Mouse (Mus musculus) intestine, embryonic 16.5 days (tissue): Measurements from ENCODE around the gene Emilin3. TPM values are rescaled to one million over a fixed set of nuclear protein-coding genes. Genes with fewer than 3 reads are reported as not detected.

Experiments used
- ATAC-seq: fragments of 200-750 bp; cut with Nextera tagmentation; 2 replicates; pipeline ENCODE4 v1.8.0; 2017; ENCODE audit warnings: moderate TSS enrichment, moderate library complexity
- H3K27ac ChIP-seq: fragments of 300-500 bp; sonication (generic); 2 replicates; pipeline ENCODE4 v1.5.1; 2014; ENCODE audit warnings: mild to moderate bottlenecking, low read length
- H3K27me3 ChIP-seq: fragments of 300-500 bp; sonication (generic); replicated peaks from 2 replicates; pipeline ENCODE4 v1.6.1; 2014; ENCODE audit warnings: low read length, control low read depth, mixed read lengths; ENCODE audit not compliant: control insufficient read depth, insufficient read depth
- H3K36me3 ChIP-seq: fragments of 300-500 bp; sonication (generic); 2 replicates; pipeline ENCODE4 v1.6.1; 2014; ENCODE audit warnings: low read length, control low read depth; ENCODE audit not compliant: control insufficient read depth, insufficient read depth
- H3K4me1 ChIP-seq: fragments of 300-500 bp; sonication (generic); 2 replicates; pipeline ENCODE4 v1.6.1; 2014; ENCODE audit warnings: low read length, control low read depth, mixed read lengths; ENCODE audit not compliant: control insufficient read depth, insufficient read depth
- H3K4me2 ChIP-seq: fragments of 300-500 bp; sonication (generic); 2 replicates; pipeline ENCODE4 v1.6.1; 2014; ENCODE audit warnings: low read depth, low read length, control low read depth
- H3K4me3 ChIP-seq: fragments of 300-500 bp; sonication (generic); 2 replicates; pipeline ENCODE4 v1.5.1; 2014; ENCODE audit warnings: mild to moderate bottlenecking, low read length
- H3K9ac ChIP-seq: fragments of 300-500 bp; sonication (generic); 2 replicates; pipeline ENCODE4 v1.6.1; 2014; ENCODE audit warnings: low read depth, low read length
- H3K9me3 ChIP-seq: fragments of 300-500 bp; sonication (generic); 2 replicates; pipeline ENCODE4 v1.6.1; 2016; ENCODE audit warnings: low read length, control low read depth; ENCODE audit not compliant: control insufficient read depth
- whole genome bisulfite sequencing: fragments of 180-500 bp; shearing (Covaris S2); extraction: QIAGEN DNeasy Blood & Tissue Kit; methylation state at CpG from one replicate; pipeline ENCODE4 v1.1.7; 2014; 5-methylcytosine and 5-hydroxymethylcytosine counted together
- polyA plus RNA-seq: library from polyadenylated mRNA; unstranded; fragments of >200 nt; fragmentation: Nextera tagmentation; extraction: Ambion mirVana; gene quantifications from 2 replicates; pipeline ENCODE4 v1.2.1, GENCODE M21; 2015

Emilin3 gene
- polyA plus RNA-seq, 1 experiment from 2014 or later, result 24.4 TPM

DNA sequence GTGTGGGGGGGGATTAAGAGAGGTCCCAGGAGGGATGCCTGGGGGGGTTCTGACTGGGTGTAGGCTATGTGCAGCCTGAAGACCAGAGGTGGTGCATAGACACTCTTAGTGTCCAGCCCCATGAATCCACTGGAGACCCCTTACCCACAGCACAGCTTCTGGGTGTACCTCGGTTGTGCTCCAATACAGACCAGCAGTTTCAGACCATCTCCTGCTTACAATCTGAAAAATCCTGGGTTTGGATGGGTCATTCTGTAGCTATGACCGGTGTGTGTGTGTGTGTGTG lies 6.7 kb upstream of the Emilin3 start:
- WGBS, result 79% methylated on average over 2 of the region's 2 CpGs
- ATAC-seq, result no peak
- Histone ChIP-seq H3K4me3 (no peak overlapping the region), H3K27ac (no peak overlapping the region), H3K9ac (no peak overlapping the region), H3K27me3 (no peaks in the 10 kb centered on the region), H3K9me3 (no peaks in the 10 kb centered on the region), H3K4me2 (no peak overlapping the region), H3K4me1 (peaks cover 3% of the 10 kb centered on the region; the same call in 1 of the 2 replicates), H3K36me3 (no peaks in the 10 kb centered on the region)

DNA sequence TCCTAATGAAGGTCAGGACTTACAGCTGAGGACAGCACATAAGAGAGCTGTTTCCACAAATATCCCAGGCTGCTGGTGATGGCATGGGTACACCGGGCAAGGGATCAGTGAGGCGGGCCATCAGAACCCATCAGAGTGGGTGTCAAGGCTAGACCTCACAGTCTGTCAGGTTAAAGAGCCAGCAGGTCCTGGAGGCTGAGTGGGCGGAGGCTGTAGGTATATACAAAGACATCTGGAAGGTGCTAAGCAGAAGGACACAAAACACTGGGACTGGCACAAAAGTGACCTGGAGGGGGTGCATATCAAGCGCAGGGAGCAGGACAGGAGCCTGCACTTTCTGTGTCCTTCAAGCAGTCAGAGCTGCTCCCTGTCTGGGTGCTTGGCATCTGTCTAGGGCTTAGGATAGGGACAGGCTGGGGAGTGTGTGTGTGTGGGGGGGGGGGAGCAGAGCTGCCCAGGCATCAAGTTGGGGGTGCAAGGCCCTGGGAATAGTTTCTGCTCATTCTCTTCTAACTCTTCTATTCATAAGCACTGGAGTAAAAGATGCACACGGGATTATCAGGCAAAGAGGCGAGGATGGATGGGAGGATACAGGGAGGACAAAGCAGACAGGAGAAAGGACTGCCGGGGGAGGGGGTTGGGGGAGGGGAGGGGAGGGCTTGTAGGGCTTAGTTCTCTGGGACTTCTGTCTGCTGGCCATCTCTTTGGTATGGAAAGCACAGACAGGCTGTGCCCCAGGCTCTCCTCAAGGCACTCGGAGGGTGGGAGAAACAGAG lies 6.2 kb upstream of the Emilin3 start:
- Histone ChIP-seq H3K27ac (no peak overlapping the region), H3K4me3 (no peak overlapping the region), H3K27me3 (no peaks in the 10 kb centered on the region), H3K9ac (no peak overlapping the region), H3K36me3 (no peaks in the 10 kb centered on the region), H3K4me2 (no peak overlapping the region), H3K9me3 (no peaks in the 10 kb centered on the region), H3K4me1 (peaks cover 3% of the 10 kb centered on the region; the same call in 1 of the 2 replicates)
- whole genome bisulfite sequencing, result 65% methylated on average over 8 of the region's 8 CpGs
- no peak for ATAC-seq

GRCm38 (mm10) chr2:160917313-160917712 lies 5.2 kb upstream of the Emilin3 start:
- Histone ChIP-seq H3K4me2 (no peak overlapping the region), H3K9ac (no peak overlapping the region)
- WGBS, result 97% methylated on average over 3 of the region's 3 CpGs

GRCm38 (mm10) chr2:160916714-160917113 lies 4.6 kb upstream of the Emilin3 start:
- WGBS, result 80% methylated on average over 8 of the region's 8 CpGs
- Histone ChIP-seq H3K4me2 (no peak overlapping the region), H3K4me3 (no peak overlapping the region), H3K9me3 (no peaks in the 10 kb centered on the region), H3K27me3 (peaks cover 15% of the 10 kb centered on the region), H3K9ac (no peak overlapping the region), H3K27ac (no peak overlapping the region), H3K36me3 (no peaks in the 10 kb centered on the region), H3K4me1 (peaks cover 11% of the 10 kb centered on the region; the same call in 1 of the 2 replicates)
- ATAC-seq, result no peak

More at GRCm38 (mm10) chr2:160917313-160917712, 5.2 kb upstream of the Emilin3 start:
- ATAC-seq, result no peak
- Histone ChIP-seq H3K4me3 (no peak overlapping the region), H3K27ac (no peak overlapping the region), H3K4me1 (peaks cover 5% of the 10 kb centered on the region; the same call in 1 of the 2 replicates), H3K27me3 (peaks cover 9% of the 10 kb centered on the region), H3K36me3 (no peaks in the 10 kb centered on the region), H3K9me3 (no peaks in the 10 kb centered on the region)

DNA sequence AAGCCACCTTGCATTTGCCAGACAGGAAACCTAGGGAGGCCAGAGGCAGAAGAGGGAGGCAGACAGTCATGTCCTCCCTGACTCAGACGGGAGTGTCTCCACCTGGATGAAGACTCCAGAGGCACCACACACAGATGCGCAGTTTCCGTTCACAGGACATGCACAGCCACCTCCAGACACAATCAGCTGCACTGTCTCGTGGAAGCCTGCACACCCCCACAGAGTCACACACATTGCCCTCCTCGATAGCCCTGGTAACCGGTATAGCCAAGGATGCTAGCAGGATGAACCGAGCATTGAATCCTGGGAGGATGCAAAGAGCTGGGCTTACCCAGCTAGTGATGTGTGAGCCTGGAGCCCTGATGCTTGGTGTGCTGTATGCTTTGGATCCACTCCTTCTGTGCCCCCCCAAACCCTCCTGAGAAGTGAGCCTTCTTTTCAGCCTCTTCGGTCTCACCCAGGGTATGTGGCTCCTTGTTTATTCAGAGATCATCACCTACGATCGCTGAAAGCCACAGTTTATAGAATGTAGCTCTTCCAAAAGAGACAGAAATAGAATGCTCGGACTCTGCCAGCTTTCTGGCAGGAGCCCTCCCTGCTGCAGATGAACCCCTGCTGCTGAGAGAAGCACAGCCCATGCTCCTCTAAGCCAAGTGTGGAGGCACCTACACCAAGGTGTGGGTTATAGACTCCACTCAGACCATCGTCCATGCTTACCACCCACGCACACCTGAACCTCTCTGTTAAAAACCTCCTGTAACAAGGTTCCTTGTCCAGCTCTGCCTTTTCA lies 3.9 kb upstream of the Emilin3 start:
- H3K4me3 ChIP-seq, result no peak overlapping the region
- no peaks in the 10 kb centered on the region for H3K9me3 ChIP-seq
- H3K36me3 ChIP-seq, result no peaks in the 10 kb centered on the region
- no peak overlapping the region for H3K9ac ChIP-seq
- H3K27me3 ChIP-seq, result peaks cover 20% of the 10 kb centered on the region
- 54% methylated on average over 13 of the region's 13 CpGs for WGBS
- ATAC-seq, result no peak
- H3K4me1 ChIP-seq, result peaks cover 12% of the 10 kb centered on the region; the same call in 1 of the 2 replicates
- no peak overlapping the region for H3K4me2 ChIP-seq
- H3K27ac ChIP-seq, result peak overlapping the region; percentile 58

- no peak overlapping the region for H3K4me2 ChIP-seq
- no peaks in the 10 kb centered on the region for H3K36me3 ChIP-seq
- WGBS, result 62% methylated on average over 9 of the region's 9 CpGs
- H3K4me1 ChIP-seq, result peaks cover 12% of the 10 kb centered on the region; the same call in 1 of the 2 replicates
- peaks cover 25% of the 10 kb centered on the region for H3K27me3 ChIP-seq
- ATAC-seq, result no peak
- H3K9me3 ChIP-seq, result no peaks in the 10 kb centered on the region
- no peak overlapping the region for H3K4me3 ChIP-seq
- H3K27ac ChIP-seq, result peak overlapping the region; percentile 58
- no peak overlapping the region for H3K9ac ChIP-seq
Measured at GRCm38 (mm10) chr2:160914656-160915055, 2.5 kb upstream of the Emilin3 start.

- peak; percentile 47 for ATAC-seq
Measured at GRCm38 (mm10) chr2:160911558-160912201, 448 bp downstream of the Emilin3 start.

DNA sequence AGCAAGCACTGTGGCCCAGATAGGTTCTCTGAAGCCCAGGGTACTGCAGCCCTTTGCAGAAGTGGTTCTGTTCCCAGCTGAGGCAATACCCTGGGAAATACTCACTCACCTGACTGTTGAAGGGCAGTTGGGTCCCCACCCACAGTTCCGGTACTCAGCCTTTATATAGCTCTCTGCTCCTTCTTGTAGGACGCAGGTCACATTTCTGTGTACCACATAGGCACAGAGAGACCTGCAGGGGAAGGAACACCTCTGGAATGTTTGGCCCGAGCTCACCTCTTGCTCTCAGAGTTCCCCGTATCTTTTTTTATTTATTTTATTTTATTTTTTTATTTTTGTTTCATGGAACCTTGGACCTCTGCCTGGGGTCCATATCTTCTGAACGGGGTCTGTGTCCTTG lies 1.5 kb downstream of the Emilin3 start:
- peaks cover 25% of the 10 kb centered on the region for H3K27me3 ChIP-seq
- WGBS, result 73% methylated on average over 5 of the region's 5 CpGs
- ATAC-seq, result no peak
- peak overlapping the region; percentile 61; the same call in 1 of the 2 replicates for H3K4me3 ChIP-seq
- no peak overlapping the region for H3K9ac ChIP-seq
- no peaks in the 10 kb centered on the region for H3K9me3 ChIP-seq
- H3K4me2 ChIP-seq, result peak overlapping the region; percentile 93
- no peak overlapping the region for H3K27ac ChIP-seq
- H3K36me3 ChIP-seq, result peaks cover 2% of the 10 kb centered on the region; the same call in 1 of the 2 replicates
- H3K4me1 ChIP-seq, result peaks cover 12% of the 10 kb centered on the region; the same call in 1 of the 2 replicates

More at GRCm38 (mm10) chr2:160911558-160912201, 448 bp downstream of the Emilin3 start:
- Histone ChIP-seq H3K36me3 (peaks cover 2% of the 10 kb centered on the region; the same call in 1 of the 2 replicates), H3K4me3 (peak overlapping the region; percentile 61), H3K9ac (peak overlapping the region; percentile 74), H3K9me3 (no peaks in the 10 kb centered on the region), H3K27me3 (peaks cover 25% of the 10 kb centered on the region), H3K4me1 (peaks cover 12% of the 10 kb centered on the region; the same call in 1 of the 2 replicates), H3K4me2 (peak overlapping the region; percentile 93), H3K27ac (0 out of 2 replicates have a peak overlapping the region, but pooled peaks have one; percentile 36)
- WGBS, result 2% methylated on average over 62 of the region's 64 CpGs

DNA sequence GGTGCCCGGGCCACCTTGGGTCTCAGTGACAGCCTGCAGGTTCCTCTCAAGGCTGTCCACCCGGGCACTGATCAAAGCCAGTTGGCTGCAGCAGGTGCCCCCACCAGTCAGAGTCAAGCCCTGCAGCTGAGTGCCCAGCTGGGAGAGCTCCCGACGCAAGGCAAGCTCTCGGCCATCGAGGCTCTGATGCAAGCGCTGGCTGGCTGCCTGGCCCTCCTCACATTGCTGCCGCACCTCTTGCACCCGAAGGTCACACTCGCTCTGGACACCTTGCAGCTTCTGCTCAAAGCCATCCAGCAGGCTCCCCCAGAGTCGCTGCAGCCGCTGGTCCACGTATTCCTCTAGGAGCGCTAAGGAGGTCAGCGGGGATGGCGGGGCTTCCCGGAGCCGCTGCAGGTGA lies 3.5 kb downstream of the Emilin3 start:
- peaks cover 9% of the 10 kb centered on the region; the same call in 1 of the 2 replicates for H3K4me1 ChIP-seq
- no peak overlapping the region for H3K9ac ChIP-seq
- peaks cover 2% of the 10 kb centered on the region; the same call in 1 of the 2 replicates for H3K36me3 ChIP-seq
- peaks cover 25% of the 10 kb centered on the region for H3K27me3 ChIP-seq
- WGBS, result 64% methylated on average over 18 of the region's 18 CpGs
- no peak overlapping the region for H3K4me3 ChIP-seq
- H3K27ac ChIP-seq, result no peak overlapping the region
- ATAC-seq, result no peak
- no peaks in the 10 kb centered on the region for H3K9me3 ChIP-seq
- H3K4me2 ChIP-seq, result no peak overlapping the region
